Mouse (Mus musculus) liver, adult 2 months (tissue): ENCODE data around the gene Kcnh4.

ENCODE experiments used
- CTCF ChIP-seq: fragments of 200-500 bp; IDR thresholded peaks from 2 replicates; pipeline ENCODE4 v1.5.1; 2011; ENCODE audit warnings: low read depth, low read length, control low read depth
- POLR2A ChIP-seq: fragments of 200-500 bp; IDR thresholded peaks from 2 replicates; pipeline ENCODE4 v1.6.1; 2011; ENCODE audit warnings: low read length, control low read depth; ENCODE audit not compliant: insufficient read depth; ENCODE audit errors: extremely low read depth

DNA sequence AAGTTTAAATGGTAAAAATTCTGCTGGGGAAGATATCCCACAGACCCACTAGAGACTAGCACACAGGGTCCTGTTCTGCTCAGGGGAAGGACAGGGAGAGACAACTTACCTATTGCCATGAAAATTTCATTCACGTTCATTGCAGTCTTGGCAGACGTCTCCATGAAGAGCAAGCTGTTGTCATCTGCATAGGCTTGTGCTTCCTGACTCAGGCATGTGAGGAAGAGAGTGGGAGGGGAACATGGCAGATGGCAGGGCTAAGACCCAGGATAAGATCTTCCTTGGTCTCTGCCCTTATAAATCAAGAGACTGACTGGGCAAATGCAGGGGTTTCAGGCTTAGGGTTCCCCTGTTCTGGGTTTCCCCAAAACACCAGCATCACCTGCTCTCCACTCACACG, 43.1 kb downstream of the Kcnh4 start:
- TF ChIP-seq POLR2A, result no peak
- no peak for TF ChIP-seq CTCF
